Mouse (Mus musculus) retina, embryonic 14.5 days (tissue): ENCODE results near the gene Aldoart2.
A peak's percentile ranks its signal among the peaks of the same experiment; 100 is the strongest.
"Not testable (repeated sequence)": the region's sequence is repeated elsewhere in the genome, so short reads cannot be mapped to it uniquely, and the experiment has no call there.

Experiments
- DNase-seq: peaks from one replicate; pipeline ENCODE4 v3.0.0-alpha.2; 2015; ENCODE audit warnings: low spot score

The Aldoart2 gene

DNA sequence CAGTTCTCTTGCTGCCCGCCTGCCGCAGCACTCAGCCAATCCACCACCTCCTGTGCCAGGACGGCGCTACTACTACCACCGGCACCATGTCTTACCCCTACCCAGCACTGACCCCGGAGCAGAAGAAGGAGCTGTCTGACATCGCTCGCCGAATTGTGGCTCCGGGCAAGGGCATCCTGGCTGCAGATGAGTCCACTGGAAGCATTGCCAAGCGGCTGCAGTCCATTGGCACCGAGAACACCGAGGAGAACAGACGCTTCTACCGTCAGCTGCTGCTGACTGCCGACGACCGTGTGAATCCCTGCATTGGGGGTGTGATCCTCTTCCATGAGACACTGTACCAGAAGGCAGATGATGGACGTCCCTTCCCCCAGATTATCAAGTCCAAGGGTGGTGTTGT is at the start of gene Aldoart2:
Gene Aldoart2, plus strand, starts transcription at position 34 of the 400 bp plus-strand sequence.
- DNase-seq, result no peak

DNA sequence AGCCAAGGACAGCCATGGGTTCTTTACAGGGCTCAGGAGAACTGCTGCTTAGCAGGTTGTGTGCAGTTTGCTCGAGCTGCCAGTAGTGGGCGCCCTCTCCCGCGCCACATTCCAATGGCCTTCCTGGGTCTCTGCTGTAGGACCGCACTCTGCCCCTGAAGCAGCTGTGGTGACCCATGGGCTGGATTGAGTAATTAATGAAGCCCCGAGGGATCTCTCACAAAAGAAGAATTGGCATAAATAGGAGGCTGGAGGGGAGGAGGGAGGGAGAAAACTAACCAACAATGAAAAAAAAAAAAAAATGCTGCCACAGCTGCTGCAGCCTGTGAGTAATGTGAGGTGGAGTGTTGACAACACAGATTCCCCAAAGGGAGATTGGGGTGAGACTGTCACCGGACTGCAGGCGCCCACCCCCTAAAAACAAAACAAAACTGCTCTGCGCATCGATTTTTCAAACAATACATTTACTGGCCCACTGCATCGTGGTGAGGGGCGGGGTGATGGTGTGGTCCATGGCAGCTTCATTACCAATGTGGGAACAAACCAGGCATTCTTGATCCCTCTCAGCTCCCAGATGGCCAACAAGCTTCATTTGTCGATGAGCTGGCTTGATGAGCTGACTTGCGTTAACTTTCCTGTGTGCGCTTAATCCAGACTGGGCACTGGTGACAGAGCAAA is 46.8 kb upstream of the Aldoart2 start:
- DNase-seq, result peak; percentile 93

DNA sequence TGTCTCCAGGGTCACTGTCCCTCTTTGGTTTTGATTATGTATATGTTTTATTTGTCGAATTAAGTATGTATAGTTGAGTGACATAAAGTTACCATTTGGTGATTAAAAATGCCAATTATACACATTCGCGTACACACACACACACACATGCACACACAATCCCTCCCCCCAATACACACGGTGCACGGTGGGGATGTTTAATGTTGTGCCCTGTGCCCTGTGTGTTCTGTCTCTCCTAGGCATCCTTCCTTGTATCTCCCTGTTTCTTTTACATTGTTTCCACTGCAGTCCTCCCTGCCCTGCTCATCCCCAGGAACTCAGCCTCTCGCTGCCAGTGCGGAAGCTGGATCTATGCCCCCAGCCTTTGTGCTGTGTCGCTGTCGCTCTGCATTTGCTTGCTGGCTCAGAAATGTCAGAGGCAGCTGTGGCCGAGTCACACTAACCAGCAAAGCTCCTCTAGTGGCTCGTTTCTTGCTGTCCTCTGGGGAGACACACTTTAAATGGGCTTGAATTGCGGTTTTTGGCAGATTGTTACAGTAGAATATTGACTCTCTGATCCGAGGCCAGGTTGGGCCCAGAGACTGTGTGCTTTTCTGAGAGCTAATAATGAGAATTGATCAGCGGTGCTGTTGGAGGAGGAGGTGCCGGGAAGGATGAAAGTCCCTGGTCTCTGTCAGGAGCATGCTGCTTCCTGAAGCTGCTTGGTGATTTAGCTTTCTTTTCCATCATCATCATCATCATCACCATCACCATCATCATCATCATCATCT is 37.9 kb upstream of the Aldoart2 start:
- peak; percentile 70 for DNase-seq

DNA sequence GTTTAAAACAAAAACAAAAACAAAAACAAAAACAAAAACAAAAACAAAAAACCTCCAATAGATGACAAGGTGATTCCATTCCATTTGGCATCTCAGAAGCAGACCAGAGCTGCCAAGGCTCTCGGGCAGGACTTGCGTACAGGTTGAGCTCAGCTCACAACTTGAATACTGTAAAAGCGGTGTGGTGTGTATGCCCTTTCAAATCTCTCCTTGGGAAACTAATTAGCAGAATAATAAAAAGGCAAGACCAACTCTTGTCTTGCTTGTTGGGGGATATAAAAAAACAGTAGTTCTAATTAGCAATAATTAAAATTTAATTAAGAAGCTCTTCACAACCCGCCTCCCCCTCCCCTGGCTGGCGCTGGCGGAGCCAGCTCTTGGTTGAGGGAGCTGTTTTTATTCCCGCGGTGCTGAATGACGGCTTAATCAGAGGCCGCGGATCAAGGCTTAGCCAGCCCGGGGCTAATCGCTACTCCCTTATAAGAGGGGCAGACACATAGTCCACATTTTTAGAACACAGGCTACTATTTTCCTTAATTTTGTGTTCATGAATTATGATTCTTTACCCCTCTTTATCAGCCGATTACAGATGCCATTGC is 28.4 kb upstream of the Aldoart2 start:
- DNase-seq, result peak; percentile 79

GRCm38 (mm10) chr12:55537742-55538141 is 27.3 kb upstream of the Aldoart2 start:
- peak; percentile 75 for DNase-seq

- no peak for DNase-seq
Measured at GRCm38 (mm10) chr12:55538328-55538971, 26.6 kb upstream of the Aldoart2 start.

DNA sequence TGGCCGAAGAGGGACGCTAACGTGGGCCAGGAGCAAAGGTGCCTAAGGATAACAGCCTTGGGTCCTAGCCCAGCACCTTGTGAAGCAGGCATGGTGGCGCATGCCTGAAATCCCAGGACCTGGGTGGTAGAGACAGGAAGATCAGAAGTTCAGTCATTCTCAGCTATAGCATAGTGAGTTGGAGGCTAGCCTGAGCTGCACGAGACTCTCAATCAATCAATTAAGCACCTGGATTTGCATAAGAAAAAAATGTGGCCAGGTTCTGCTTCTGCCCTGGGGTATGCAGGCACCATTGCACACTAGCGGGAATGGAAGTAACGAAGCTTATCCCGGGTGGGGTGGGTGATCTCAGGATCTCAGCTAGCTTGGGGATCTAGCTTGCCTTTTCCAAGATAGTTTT is 25.9 kb upstream of the Aldoart2 start:
- DNase-seq, result no peak

DNA sequence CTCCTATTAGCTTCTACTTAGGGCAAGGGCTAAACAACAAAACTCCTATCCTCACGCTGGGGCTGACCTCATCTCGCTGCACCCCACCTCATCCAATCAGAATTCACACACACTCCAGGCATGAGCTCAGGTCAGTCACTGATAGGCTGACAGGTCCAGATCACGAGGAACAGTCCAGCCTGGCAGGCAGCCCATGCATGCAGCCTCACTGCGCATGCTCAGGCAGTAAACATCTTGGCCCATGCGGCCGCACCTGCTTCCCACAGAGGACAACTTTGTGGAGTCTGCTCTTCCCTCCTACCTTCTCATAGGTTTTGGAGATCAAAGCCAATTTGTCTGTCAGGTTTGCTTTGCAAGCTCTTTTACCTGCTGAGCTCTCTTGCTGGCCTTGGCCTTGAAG is 10.1 kb upstream of the Aldoart2 start:
- DNase-seq, result not testable (repeated sequence)

GRCm38 (mm10) chr12:55557866-55558265 is 7.2 kb upstream of the Aldoart2 start:
- no peak for DNase-seq

DNA sequence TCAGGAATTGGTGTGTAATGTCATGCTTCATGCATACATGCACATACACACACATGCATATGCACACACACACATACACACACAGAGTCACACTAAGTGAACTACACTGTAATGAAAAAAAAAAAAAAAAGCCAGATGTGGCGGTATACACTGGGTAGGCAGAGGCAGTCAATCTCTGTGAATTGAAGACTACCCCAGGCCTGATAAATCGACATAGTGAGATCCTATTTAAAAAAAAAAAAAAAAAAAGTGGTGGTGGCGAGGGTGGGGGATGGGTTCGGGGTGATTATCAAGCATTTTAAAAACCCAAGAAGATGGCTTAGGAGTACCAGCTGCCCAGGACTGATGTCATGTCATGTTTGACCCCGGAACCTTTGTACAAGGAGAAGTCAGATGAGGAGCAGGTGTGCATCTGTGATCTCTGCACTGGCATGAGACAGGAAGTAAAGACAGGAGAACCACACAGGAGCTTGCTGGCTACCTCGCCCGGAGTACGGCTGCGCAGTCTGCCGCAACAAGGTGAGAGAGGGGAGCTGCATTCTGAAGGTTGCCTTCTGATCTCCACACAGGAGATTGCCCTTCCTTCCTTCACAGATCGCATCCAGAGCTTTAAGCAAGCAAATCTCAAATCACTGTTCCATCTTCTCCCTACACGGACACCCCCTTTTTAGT is 5.7 kb upstream of the Aldoart2 start:
- DNase-seq, result no peak

DNA sequence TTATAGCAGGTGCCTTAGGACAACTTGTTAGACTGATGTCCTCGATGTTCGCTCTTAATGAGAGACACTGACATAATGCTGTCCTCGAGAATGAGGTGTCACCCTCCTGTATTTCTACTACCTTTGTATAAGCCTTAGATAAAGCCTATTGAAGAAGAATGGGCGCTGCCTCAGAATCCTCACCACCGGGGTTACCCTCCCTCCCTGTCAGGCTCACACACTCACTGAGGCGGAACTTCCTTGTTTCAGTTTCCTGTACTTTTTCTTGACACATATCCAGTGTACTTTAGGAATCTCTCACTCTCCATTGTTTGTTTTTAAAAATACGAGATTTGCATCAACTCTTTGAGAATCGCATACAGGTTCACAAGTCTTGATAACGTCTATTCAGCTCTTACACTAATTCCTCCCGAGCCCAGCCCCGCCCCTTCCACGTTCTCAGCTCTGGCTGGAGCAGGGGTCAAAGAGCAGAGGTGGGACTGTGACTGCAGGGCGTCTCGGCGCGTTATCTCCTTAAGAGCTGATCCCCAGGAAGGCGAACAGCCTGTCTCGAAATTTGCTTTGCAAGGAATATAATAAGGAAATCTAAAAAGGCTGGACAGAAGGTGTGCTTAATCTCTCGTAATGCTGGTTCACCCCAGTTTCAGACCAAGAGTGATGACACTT is 4.9 kb upstream of the Aldoart2 start:
- peak; percentile 38 for DNase-seq

GRCm38 (mm10) chr12:55563742-55564141 is 1.3 kb upstream of the Aldoart2 start:
- DNase-seq, result no peak

DNA sequence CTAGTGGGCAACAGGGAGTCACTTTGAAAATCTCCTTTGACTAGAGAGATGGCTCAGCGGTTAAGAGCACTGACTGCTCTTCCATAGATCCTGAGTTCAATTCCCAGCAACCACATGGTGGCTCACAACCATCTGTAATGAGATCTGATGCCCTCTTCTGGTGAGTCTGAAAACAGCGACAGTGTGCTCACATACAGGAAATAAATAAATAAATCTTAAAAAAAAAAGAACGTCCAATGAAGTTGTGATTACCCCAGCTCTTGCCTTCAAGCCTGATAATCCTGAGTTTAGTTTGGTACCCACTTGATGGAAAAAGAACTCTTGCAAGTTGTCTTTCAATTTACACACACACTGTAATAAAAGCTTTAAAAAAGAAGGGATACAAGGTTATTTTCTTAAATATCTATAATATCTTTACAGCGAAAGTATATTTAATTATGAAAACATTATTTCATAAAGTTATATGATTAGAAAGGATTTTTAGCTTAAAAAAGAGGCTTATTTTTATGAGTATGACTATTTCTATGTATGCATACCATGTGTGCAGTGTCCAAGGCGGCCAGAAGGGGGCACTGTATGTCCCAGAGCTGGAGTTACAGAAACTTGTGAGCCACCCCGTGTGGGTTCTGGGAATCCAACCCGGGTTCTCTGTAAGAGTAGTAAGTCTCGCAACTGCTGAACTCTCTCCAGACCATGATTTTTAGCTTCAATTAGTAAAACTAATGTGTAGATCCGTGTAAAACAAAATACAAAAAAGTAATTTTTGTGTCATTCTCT is 664 bp upstream of the Aldoart2 start:
- no peak for DNase-seq

- no peak for DNase-seq
Measured at GRCm38 (mm10) chr12:55565867-55566266, 828 bp downstream of the Aldoart2 start.

- DNase-seq, result no peak
Measured at GRCm38 (mm10) chr12:55566837-55567236, 1.8 kb downstream of the Aldoart2 start.

- DNase-seq, result no peak
Measured at GRCm38 (mm10) chr12:55568466-55568865, 3.4 kb downstream of the Aldoart2 start.

GRCm38 (mm10) chr12:55569676-55570075 is 4.6 kb downstream of the Aldoart2 start:
- no peak for DNase-seq

- no peak for DNase-seq
Measured at GRCm38 (mm10) chr12:55570646-55571045, 5.6 kb downstream of the Aldoart2 start.

DNA sequence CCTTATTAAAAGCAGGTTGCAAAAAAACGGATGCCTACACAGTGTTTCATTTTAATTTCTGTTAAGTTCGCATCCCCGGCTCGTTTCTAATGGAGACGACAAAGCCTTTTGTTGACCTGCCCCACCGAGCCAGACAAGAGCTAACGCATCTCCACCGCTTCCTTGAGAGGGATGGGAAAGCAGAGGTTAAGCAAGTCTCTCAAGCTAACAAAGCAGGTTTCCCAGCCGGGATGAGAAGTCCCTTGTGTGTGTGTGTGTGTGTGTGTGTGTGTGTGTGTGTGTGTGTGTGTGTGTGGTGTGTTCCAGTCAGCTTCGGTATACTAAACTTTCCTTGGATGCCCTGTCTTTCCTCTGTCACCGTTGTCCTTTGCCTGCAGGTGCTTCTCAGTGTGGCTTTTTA is 6.1 kb downstream of the Aldoart2 start:
- no peak for DNase-seq

GRCm38 (mm10) chr12:55571661-55572060 is 6.6 kb downstream of the Aldoart2 start:
- DNase-seq, result no peak

DNA sequence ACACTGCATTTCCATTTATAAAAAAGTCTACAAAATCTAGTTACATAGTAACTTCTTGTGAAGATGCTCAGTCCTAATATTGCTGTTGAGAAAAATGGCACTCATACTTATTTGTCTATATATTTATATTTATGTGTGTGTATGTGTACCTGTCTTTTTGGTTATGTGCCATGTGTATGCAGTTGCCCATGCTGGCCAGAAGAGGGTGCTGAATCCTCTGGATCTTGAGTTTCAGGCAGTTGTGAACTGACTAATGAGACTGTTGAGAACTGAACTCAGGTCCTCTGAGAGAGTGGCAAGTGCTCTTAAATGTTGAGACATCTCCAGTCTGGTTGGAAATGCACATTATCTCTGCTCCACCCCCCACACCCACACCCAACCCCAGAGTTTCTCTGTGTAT is 8.1 kb downstream of the Aldoart2 start:
- no peak for DNase-seq
